Mouse (Mus musculus) small intestine, adult 10 weeks (tissue): Measurements from ENCODE around the gene Morn4. TPM values are rescaled to one million over a fixed set of nuclear protein-coding genes. Genes with fewer than 3 reads are reported as not detected.

Experiments used
- polyA plus RNA-seq: library from polyadenylated mRNA; stranded (reverse); fragments of 350-450 nt; fragmentation: Illumina TruSeq; extraction: RNeasy Lipid Tissue Mini Kit (QIAGEN cat#74804); gene quantifications from one replicate; pipeline ENCODE4 v1.2.3, GENCODE M21; 2014; ENCODE audit warnings: low replicate concordance

The Morn4 gene
- not detected for polyA plus RNA-seq

DNA sequence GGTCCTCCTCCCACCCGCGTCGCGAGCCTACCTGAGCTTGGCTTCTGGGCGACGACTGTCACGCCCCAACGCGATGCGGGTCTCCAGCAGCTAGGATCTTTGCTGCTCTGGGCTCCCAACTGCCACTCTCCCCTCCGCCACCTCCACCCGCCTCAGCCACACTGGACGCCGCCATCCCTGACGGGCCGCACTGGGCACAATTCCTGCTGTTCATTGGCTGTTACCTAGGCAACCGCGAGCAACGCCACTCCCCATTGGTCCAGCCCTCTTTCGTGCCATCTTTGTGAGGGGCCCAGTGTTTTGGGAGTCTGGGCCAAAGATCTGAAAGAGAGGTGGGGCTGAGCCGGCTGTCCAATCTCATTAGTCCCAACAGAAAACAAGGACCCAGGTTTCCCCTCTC is at the start of gene Morn4:
Gene Morn4, minus strand, starts transcription at position 192 of the 400 bp plus-strand sequence.

DNA sequence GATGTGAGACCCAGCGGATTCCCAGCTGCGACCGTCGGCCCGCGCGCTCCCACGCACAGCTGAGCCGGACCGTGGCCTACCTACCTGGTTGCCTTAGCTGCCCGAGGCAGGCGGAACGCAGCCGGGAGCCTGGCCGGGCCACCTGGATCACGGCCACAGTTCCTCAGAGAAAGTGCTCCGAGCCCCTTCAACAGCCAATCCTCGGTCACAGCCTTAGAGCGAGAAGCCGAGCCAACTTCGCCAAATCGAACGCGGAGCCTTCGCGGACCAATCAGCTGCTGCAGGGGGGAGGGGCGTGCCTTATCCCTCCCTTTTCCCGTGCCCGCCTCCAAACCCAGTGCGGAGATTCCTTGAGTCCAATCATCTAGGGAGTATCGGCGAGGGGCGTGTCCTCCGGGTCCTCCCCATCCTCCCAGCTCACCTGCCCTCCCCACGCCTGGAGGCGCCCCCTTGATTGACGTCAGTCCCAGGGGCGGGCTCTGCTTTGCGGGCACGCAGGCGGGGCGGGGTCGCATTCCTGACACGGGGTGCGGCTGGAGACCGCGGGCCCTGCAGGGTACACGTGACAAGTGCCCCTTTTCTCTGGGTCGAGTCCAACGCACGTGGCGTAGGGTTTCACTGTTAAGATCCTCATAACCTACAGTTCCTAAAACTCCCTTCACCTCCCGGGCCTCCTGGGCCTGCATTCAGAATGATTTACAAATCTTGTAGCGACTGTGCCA is 42.8 kb upstream of the Morn4 start, which contains the start of gene Avpi1:
Gene Avpi1, minus strand, starts transcription at position 273 of the 722 bp plus-strand sequence.

DNA sequence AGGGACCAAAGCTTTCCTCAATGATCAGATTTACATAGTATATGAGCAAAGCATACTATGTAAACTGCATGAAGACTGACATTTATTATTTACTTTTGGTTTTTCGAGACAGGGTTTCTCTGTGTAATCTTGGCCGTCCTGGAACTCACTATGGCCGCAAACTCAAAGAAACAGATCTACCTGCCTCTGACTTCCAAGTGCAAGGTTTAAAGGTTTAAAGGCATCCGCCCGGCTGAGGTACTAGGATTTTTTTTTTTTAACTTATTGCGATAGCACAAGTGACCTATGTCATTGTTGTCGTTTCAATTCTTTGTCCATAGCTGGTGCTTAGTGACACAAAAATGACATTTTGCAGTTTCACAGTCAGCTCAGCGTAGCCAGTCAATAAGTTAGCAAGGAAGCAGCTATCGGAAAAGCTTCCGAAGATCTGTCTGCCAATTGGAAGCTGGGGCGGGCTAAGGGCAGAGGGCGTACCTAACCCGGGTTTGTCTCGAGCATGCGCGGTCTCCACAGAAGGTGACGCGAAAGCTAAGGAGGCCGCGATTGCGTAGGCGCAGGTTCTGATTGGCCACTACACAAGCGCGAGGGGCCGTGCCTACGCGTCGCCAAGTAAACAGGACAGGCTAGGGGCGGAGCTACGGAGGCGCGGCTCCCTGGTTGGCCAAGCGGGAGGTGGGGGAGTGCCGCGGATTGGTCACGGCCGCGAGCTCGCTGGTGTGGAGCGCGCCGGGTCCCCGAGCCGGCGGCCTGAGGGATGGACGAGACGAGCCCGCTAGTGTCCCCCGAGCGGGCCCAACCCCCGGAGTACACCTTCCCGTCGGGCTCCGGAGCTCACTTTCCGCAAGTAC is 3.8 kb upstream of the Morn4 start, which contains the start of gene Pi4k2a:
Gene Pi4k2a, plus strand, starts transcription at position 723 of the 848 bp plus-strand sequence.

DNA sequence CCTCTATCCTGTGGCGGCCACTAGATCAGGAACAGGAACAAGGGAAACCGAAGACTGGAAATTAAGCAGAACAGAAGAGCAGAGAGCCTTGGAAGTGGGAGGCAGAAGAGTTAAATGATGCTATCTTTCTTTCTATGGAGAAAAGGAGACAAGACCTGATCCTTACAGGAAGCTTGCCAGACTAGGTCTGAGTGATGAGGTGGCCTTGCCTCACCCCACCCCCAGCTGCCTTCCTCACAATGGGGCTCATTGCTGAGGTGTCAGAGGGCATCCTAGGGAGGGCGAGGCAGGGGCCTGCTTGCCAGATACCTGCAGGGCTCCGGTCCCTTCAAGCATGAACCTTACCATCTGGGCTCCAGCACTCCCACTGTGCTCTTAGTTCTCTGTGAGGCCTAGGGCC is 34.2 kb downstream of the Morn4 start, which contains the start of gene 4933411K16Rik:
Gene 4933411K16Rik, plus strand, starts transcription at position 301 of the 400 bp plus-strand sequence.

DNA sequence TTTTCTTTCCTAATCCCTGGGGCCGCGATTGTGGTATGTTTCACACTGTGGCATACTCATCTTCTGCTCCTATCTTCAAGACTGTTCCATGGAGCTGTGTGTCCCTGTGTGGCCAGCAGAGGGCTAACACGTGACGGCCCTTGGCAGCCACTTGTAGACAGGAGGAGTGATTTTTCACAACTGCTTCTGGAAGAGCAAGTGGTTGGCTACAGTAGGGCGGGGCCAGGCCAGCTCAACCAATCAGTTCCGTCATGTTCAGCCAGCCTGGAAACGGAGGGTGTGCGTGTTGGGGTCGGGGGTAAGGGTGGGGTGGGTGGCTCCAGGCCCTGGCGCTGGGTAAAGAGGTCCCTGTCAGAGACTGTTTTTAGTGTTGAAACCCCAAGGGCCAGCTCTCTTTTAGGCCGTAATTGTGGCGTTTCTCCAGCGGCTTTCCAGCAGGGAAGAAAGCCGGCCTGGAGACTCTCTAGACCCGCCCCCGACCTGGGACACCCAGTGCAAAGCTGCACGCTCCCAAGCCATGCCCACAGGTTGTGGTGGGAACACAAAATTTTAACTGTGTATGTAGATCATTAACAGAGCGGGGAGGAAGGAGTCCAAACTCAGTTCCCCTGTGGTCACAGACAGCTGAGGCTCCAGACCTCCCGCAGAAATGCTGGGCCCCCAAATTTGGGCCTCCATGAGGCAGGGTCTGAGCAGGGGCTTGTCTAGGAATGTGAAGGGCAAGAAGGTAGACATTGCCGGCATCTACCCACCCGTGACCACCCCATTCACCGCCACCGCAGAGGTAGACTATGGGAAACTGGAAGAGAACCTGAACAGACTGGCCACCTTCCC is 40.7 kb downstream of the Morn4 start, which contains the start of gene Hoga1:
Gene Hoga1, plus strand, starts transcription at position 342 of the 834 bp plus-strand sequence.

DNA sequence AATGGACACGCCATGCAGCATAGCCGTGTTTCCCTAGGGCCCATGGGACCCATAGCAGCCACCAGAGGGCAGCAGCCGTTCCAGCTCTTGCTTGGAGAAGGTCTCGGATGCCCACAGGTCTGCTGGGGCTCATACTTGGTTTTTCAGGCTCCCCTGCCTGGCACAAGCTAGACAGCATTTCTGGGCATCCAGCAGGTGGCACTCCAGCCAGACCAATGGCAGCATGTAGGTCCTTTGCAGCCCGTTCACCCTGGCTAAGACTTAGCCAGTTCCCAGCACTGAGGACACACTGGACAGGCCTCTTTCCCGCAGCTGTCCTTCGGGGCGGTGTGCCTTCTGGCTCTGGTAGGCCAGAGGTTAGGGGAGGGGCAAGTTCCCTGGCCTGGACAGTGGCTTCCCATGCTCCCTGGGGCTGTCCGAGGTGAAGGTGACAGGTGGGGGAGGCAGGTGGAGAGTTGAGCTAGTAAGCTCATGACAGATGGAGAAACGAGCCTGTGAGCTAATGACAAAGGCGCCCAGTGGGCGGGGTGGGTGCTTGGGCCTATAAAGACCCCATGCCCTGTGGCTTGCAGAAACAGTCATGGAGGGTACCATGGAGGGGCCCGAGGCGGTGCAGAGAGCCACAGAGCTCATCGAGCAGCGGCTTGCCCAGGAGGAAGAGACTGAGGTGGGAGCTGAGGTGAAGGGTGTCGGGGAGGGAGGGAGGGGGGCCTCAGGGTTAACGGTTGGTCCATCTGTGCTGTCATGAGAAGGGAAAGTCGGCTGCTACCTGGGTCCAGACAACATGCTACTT is 50.5 kb downstream of the Morn4 start, which contains the start of gene Ankrd2:
Gene Ankrd2, plus strand, starts transcription at position 545 of the 793 bp plus-strand sequence.

Other genes with a start within 250 kb of the Morn4 start
- gene Frat2, start 238.2 kb downstream of the Morn4 start, polyA plus RNA-seq, result 12.3 TPM
- 0.22 TPM for gene Rrp12, start 190.2 kb downstream of the Morn4 start, polyA plus RNA-seq
- 259 TPM for gene Pgam1, start 174.4 kb downstream of the Morn4 start, polyA plus RNA-seq
- 12.8 TPM for gene Exosc1, start 152.9 kb downstream of the Morn4 start, polyA plus RNA-seq
- gene Zdhhc16, start 152.9 kb downstream of the Morn4 start, polyA plus RNA-seq, result 16.8 TPM
- gene Mms19, start 105.2 kb downstream of the Morn4 start, polyA plus RNA-seq, result 8.1 TPM
- not detected for gene Ubtd1, start 104.6 kb downstream of the Morn4 start, polyA plus RNA-seq
- not detected for gene Ankrd2, start 50.4 kb downstream of the Morn4 start, polyA plus RNA-seq
- 0.71 TPM for gene Hoga1, start 40.7 kb downstream of the Morn4 start, polyA plus RNA-seq
- gene 4933411K16Rik, start 34.1 kb downstream of the Morn4 start, polyA plus RNA-seq, result not detected
- gene Pi4k2a, start 4.1 kb upstream of the Morn4 start, polyA plus RNA-seq, result 6.3 TPM
- not detected for gene Avpi1, start 42.7 kb upstream of the Morn4 start, polyA plus RNA-seq
- 3.7 TPM for gene Marveld1, start 61.0 kb upstream of the Morn4 start, polyA plus RNA-seq
- gene Zfyve27, start 77.6 kb upstream of the Morn4 start, polyA plus RNA-seq, result 8.5 TPM
- gene Sfrp5, start 115.9 kb upstream of the Morn4 start, polyA plus RNA-seq, result 0.45 TPM
- 0.30 TPM for gene Golga7b, start 161.2 kb upstream of the Morn4 start, polyA plus RNA-seq